Mouse (Mus musculus): Measurements from ENCODE around the gene Serpina9.

GRCm38 (mm10) chr12:103977060-103977459 lies 36.5 kb downstream of the Serpina9 start:
- no peak for TF ChIP-seq CTCF (IDR thresholded peaks at IDR 0.05; ENCODE audit: control insufficient read depth, insufficient read depth, low read length)
- TF ChIP-seq POLR2A (IDR thresholded peaks at IDR 0.05; ENCODE audit: borderline replicate concordance, control insufficient read depth, low read depth, low read length): no peak

All from bone marrow, adult 2 months (tissue).